Comparison of ENCODE assay signal across 14 mouse cellular contexts in genomic region chr8:55017071-55017470, GRCm38 (mm10).
"Had no signal": no experiment of that assay in that cellular context is flagged by ENCODE, and none has a peak within 500 bp of the region (broad histone marks: within the 10 kb centered on the region; RNA-seq: fewer than 3 reads in every experiment).

No protein-coding gene starts in this region.

- H3K9ac ChIP-seq: liver, embryonic 12.5 days; liver, embryonic 14.5 days; lung, embryonic 14.5 days; neural tube, embryonic 13.5 days; stomach, embryonic 15.5 days had no signal

- H3K9me3 ChIP-seq: liver, embryonic 12.5 days; neural tube, embryonic 13.5 days; stomach, embryonic 15.5 days had no signal

- H3K27me3 ChIP-seq: liver, embryonic 12.5 days; neural tube, embryonic 13.5 days; stomach, embryonic 15.5 days had no signal

- H3K4me2 ChIP-seq: liver, embryonic 12.5 days; lung, embryonic 14.5 days; neural tube, embryonic 13.5 days; stomach, embryonic 15.5 days had no signal

- H3K4me1 ChIP-seq: liver, embryonic 12.5 days; neural tube, embryonic 13.5 days; stomach, embryonic 15.5 days had no signal

- ATAC-seq: liver, embryonic 12.5 days had no signal

- H3K27ac ChIP-seq: liver, embryonic 12.5 days; liver, embryonic 14.5 days; neural tube, embryonic 13.5 days; stomach, embryonic 15.5 days; stomach, postnatal 0 days had no signal

- H3K4me3 ChIP-seq: liver, embryonic 12.5 days; myocyte; neural tube, embryonic 13.5 days; stomach, embryonic 15.5 days had no signal

- DNase-seq: lung, adult 18-20 months; lung, embryonic 14.5 days; lung, postnatal 10 days; lung, postnatal 4 days; right cerebral cortex, postnatal 14 days; thymus, adult 2 months; thymus, postnatal 25 days; thymus, postnatal 4 days had no signal

- H3K36me3 ChIP-seq: liver, embryonic 12.5 days; neural tube, embryonic 13.5 days; stomach, embryonic 15.5 days had no signal
